ENCODE assay signal across 10 mouse cellular contexts in genomic region chr4:13206679-13207553, GRCm38 (mm10).
DNase-seq lines count a peak whose midpoint lies in the region; ATAC-seq and TF ChIP-seq lines count a peak whose summit lies in the region.
"Had no signal": no experiment of that assay in that cellular context is flagged by ENCODE, and none has a peak within 500 bp of the region (broad histone marks: within the 10 kb centered on the region; RNA-seq: fewer than 3 reads in every experiment).

No protein-coding gene starts in this region.

- H3K4me3 ChIP-seq in kidney, embryonic 15.5 days (replicated peaks), result no peak overlapping the region
- H3K4me3 ChIP-seq in embryonic fibroblast, embryonic 13.5 days (ENCODE audit: insufficient read depth, low read length), result no peak overlapping the region
- H3K4me3 ChIP-seq in hindbrain, embryonic 15.5 days, result peak overlapping the region; percentile 11
- H3K4me3 ChIP-seq in limb, embryonic 10.5 days, result no peak overlapping the region
- H3K4me3 ChIP-seq: heart, adult 2 months had no signal

- no peaks in the 10 kb centered on the region for H3K36me3 ChIP-seq in kidney, embryonic 15.5 days
- H3K36me3 ChIP-seq in hindbrain, embryonic 15.5 days, result no peaks in the 10 kb centered on the region
- no peaks in the 10 kb centered on the region for H3K36me3 ChIP-seq in limb, embryonic 10.5 days
- H3K36me3 ChIP-seq: G1E had no signal

- H3K9me3 ChIP-seq in kidney, embryonic 15.5 days (replicated peaks), result no peaks in the 10 kb centered on the region
- no peaks in the 10 kb centered on the region for H3K9me3 ChIP-seq in hindbrain, embryonic 15.5 days
- H3K9me3 ChIP-seq in limb, embryonic 10.5 days (replicated peaks), result no peaks in the 10 kb centered on the region
- H3K9me3 ChIP-seq: G1E had no signal

- no peak overlapping the region for H3K9ac ChIP-seq in kidney, embryonic 15.5 days
- H3K9ac ChIP-seq in hindbrain, embryonic 15.5 days, result 0 out of 2 replicates have a peak overlapping the region, but pooled peaks have one; percentile 0

- H3K4me2 ChIP-seq in kidney, embryonic 15.5 days, result peak overlapping the region; percentile 41
- peak overlapping the region; percentile 45 for H3K4me2 ChIP-seq in hindbrain, embryonic 15.5 days

- no peak for TF ChIP-seq CTCF in embryonic fibroblast, embryonic 13.5 days (IDR thresholded peaks at IDR 0.05; ENCODE audit: borderline replicate concordance, insufficient read depth, low read length)

- H3K4me1 ChIP-seq in kidney, embryonic 15.5 days, result no peaks in the 10 kb centered on the region
- H3K4me1 ChIP-seq in embryonic fibroblast, embryonic 13.5 days (ENCODE audit: control insufficient read depth, insufficient read depth, low read length), result no peaks in the 10 kb centered on the region; the same call in 1 of the 2 replicates
- H3K4me1 ChIP-seq in hindbrain, embryonic 15.5 days (replicated peaks), result peaks cover 7% of the 10 kb centered on the region; the same call in 1 of the 2 replicates
- H3K4me1 ChIP-seq in limb, embryonic 10.5 days, result peaks cover 5% of the 10 kb centered on the region

- 0 out of 2 replicates have a peak overlapping the region, but pooled peaks have one; percentile 18 for H3K27ac ChIP-seq in kidney, embryonic 15.5 days
- peak overlapping the region; percentile 74 for H3K27ac ChIP-seq in embryonic fibroblast, embryonic 13.5 days (ENCODE audit: insufficient read depth, low read length)
- H3K27ac ChIP-seq in hindbrain, embryonic 15.5 days (replicated peaks), result 0 out of 2 replicates have a peak overlapping the region, but pooled peaks have one; percentile 4
- peak overlapping the region; percentile 25; the same call in 1 of the 2 replicates for H3K27ac ChIP-seq in limb, embryonic 10.5 days
- H3K27ac ChIP-seq: heart, adult 2 months had no signal

- no peak; the same call in 1 of the 2 replicates for TF ChIP-seq POLR2A in embryonic fibroblast, embryonic 13.5 days (IDR thresholded peaks at IDR 0.05; ENCODE audit: low read depth, low read length)

- 36% methylated on average over 11 of the region's 11 CpGs for WGBS in kidney, embryonic 15.5 days
- WGBS in hindbrain, embryonic 15.5 days, result 18% methylated on average over 11 of the region's 11 CpGs
- WGBS in limb, embryonic 10.5 days, result 39% methylated on average over 11 of the region's 11 CpGs

- no peaks in the 10 kb centered on the region for H3K27me3 ChIP-seq in kidney, embryonic 15.5 days
- no peaks in the 10 kb centered on the region for H3K27me3 ChIP-seq in hindbrain, embryonic 15.5 days
- no peaks in the 10 kb centered on the region for H3K27me3 ChIP-seq in limb, embryonic 10.5 days (ENCODE audit: low read depth, poor library complexity, severe bottlenecking)

- no peak for ATAC-seq in kidney, embryonic 15.5 days (replicated peaks; ENCODE audit: low FRiP score)
- peak; percentile 72; the same call in 1 of the 2 replicates for ATAC-seq in hindbrain, embryonic 15.5 days (ENCODE audit: low FRiP score, low read depth)

- DNase-seq in kidney, adult 8-10 months, result no peak
- DNase-seq in limb, embryonic 10.5 days (ENCODE audit: low spot score), result peak; percentile 32
- DNase-seq in right cerebral cortex, postnatal 25 days, result peak; percentile 68
- DNase-seq in cerebellum, adult 9-10 months, result no peak
- no peak for DNase-seq in thymus, postnatal 10 days (ENCODE audit: low spot score in 2 of 2)

Comparison
In these comparisons a context has a peak if more than half of its experiments do, and no peak if none do; other contexts are left out.
1. H3K27ac ChIP-seq: peak in every context shown above with its lines; median percentile 74 in embryonic fibroblast, embryonic 13.5 days; 25 in limb, embryonic 10.5 days; 18 in kidney, embryonic 15.5 days; 4 in hindbrain, embryonic 15.5 days.
2. DNase-seq: peak in limb, embryonic 10.5 days (single experiment) and right cerebral cortex, postnatal 25 days (single experiment); none in kidney, adult 8-10 months (0 of 2), cerebellum, adult 9-10 months (single experiment) and thymus, postnatal 10 days (0 of 2).